Mouse (Mus musculus) forebrain, embryonic 14.5 days (tissue): ENCODE measurements around the gene Cpne2. TPM values are rescaled to one million over a fixed set of nuclear protein-coding genes. Genes with fewer than 3 reads are reported as not detected.
A peak's percentile ranks its signal among the peaks of the same experiment; 100 is the strongest.

Source experiments
- ATAC-seq: fragments of 200-750 bp; cut with Nextera tagmentation; 2 replicates; pipeline ENCODE4 v1.8.0; 2017; ENCODE audit warnings: mild to moderate bottlenecking, moderate library complexity
- DNase-seq: peaks from one replicate; pipeline ENCODE4 v3.0.0-alpha.2; 2015; ENCODE audit warnings: low spot score
- H3K27ac ChIP-seq: fragments of 300-500 bp; sonication (generic); 2 replicates; pipeline ENCODE4 v1.5.1; 2014; ENCODE audit warnings: low read depth, mild to moderate bottlenecking, control low read depth, low read length, moderate library complexity
- H3K27me3 ChIP-seq: fragments of 300-500 bp; sonication (generic); replicated peaks from 2 replicates; pipeline ENCODE4 v1.6.1; 2014; ENCODE audit warnings: low read length, control low read depth, mixed read lengths; ENCODE audit not compliant: control insufficient read depth, insufficient read depth
- H3K36me3 ChIP-seq: fragments of 300-500 bp; sonication (generic); 2 replicates; pipeline ENCODE4 v1.6.1; 2014; ENCODE audit warnings: low read length, control low read depth; ENCODE audit not compliant: control insufficient read depth, insufficient read depth
- H3K4me1 ChIP-seq: fragments of 300-500 bp; sonication (generic); 2 replicates; pipeline ENCODE4 v1.6.1; 2014; ENCODE audit warnings: antibody characterized with exemption, low read length, control low read depth; ENCODE audit not compliant: control insufficient read depth, insufficient read depth
- H3K4me2 ChIP-seq: fragments of 300-500 bp; sonication (generic); 2 replicates; pipeline ENCODE4 v1.6.1; 2014; ENCODE audit warnings: mild to moderate bottlenecking, control low read depth, low read length
- H3K4me3 ChIP-seq: fragments of 300-500 bp; sonication (generic); 2 replicates; pipeline ENCODE4 v1.5.1; 2014; ENCODE audit warnings: low read depth, low read length, control low read depth
- H3K9ac ChIP-seq: fragments of 300-500 bp; sonication (generic); 2 replicates; pipeline ENCODE4 v1.6.1; 2014; ENCODE audit warnings: mild to moderate bottlenecking, low read length, control low read depth, moderate library complexity
- H3K9me3 ChIP-seq: fragments of 300-500 bp; sonication (generic); replicated peaks from 2 replicates; pipeline ENCODE4 v1.6.1; 2016; ENCODE audit warnings: low read length, control low read depth, mixed read lengths; ENCODE audit not compliant: control insufficient read depth
- WGBS: fragments of 180-500 bp; shearing (Covaris S2); extraction: QIAGEN DNeasy Blood & Tissue Kit; methylation state at CpG from one replicate; pipeline ENCODE4 v1.1.7; 2014; 5-methylcytosine and 5-hydroxymethylcytosine counted together
- polyA plus RNA-seq: library from polyadenylated mRNA; unstranded; fragments of >200 nt; fragmentation: Nextera tagmentation; extraction: Ambion mirVana; gene quantifications from 2 replicates; pipeline ENCODE4 v1.2.1, GENCODE M21; 2014

Cpne2 gene
- polyA plus RNA-seq, 1 experiment from 2014 or later, result 18.0 TPM

GRCm38 (mm10) chr8:94581820-94582483 is 49.2 kb downstream of the Cpne2 start:
- H3K4me1 ChIP-seq, result no peaks in the 10 kb centered on the region
- no peak overlapping the region for H3K4me2 ChIP-seq
- DNase-seq (peak; percentile 14), ATAC-seq (peak; percentile 21; the same call in 1 of the 2 replicates)
- peaks cover 91% of the 10 kb centered on the region for H3K36me3 ChIP-seq
- H3K9ac ChIP-seq, result no peak overlapping the region
- 77% methylated on average over 7 of the region's 7 CpGs for WGBS
- no peaks in the 10 kb centered on the region for H3K9me3 ChIP-seq
- peak overlapping the region; percentile 33; the same call in 1 of the 2 replicates for H3K27ac ChIP-seq
- no peaks in the 10 kb centered on the region for H3K27me3 ChIP-seq
- no peak overlapping the region for H3K4me3 ChIP-seq

GRCm38 (mm10) chr8:94582569-94582968 is 49.8 kb downstream of the Cpne2 start:
- Histone ChIP-seq H3K9me3 (no peaks in the 10 kb centered on the region), H3K4me2 (no peak overlapping the region), H3K36me3 (peaks cover 91% of the 10 kb centered on the region), H3K4me3 (no peak overlapping the region), H3K9ac (no peak overlapping the region), H3K27me3 (no peaks in the 10 kb centered on the region), H3K4me1 (no peaks in the 10 kb centered on the region), H3K27ac (0 out of 2 replicates have a peak overlapping the region, but pooled peaks have one; percentile 33)
- ATAC-seq (no peak), DNase-seq (no peak)
- WGBS, result 89% methylated on average over 6 of the region's 6 CpGs

- no peak overlapping the region for H3K9ac ChIP-seq
- peak; percentile 87 for DNase-seq
- no peak overlapping the region for H3K4me3 ChIP-seq
- no peaks in the 10 kb centered on the region for H3K4me1 ChIP-seq
- H3K9me3 ChIP-seq, result no peaks in the 10 kb centered on the region
- WGBS, result 42% methylated on average over 4 of the region's 4 CpGs
- peaks cover 91% of the 10 kb centered on the region for H3K36me3 ChIP-seq
- H3K27ac ChIP-seq, result no peak overlapping the region
- peak; percentile 86 for ATAC-seq
- no peaks in the 10 kb centered on the region for H3K27me3 ChIP-seq
- H3K4me2 ChIP-seq, result no peak overlapping the region
Measured at GRCm38 (mm10) chr8:94584238-94584817, 51.5 kb downstream of the Cpne2 start.

GRCm38 (mm10) chr8:94591691-94592090 is 58.9 kb downstream of the Cpne2 start:
- ATAC-seq, result no peak
- Histone ChIP-seq H3K9me3 (no peaks in the 10 kb centered on the region), H3K4me3 (no peak overlapping the region), H3K36me3 (peaks cover 33% of the 10 kb centered on the region), H3K4me1 (no peaks in the 10 kb centered on the region), H3K4me2 (no peak overlapping the region), H3K27me3 (no peaks in the 10 kb centered on the region), H3K9ac (no peak overlapping the region), H3K27ac (no peak overlapping the region)
- 81% methylated on average over 4 of the region's 4 CpGs for WGBS
- no peak for DNase-seq

- H3K4me1 ChIP-seq, result no peaks in the 10 kb centered on the region
- H3K9me3 ChIP-seq, result no peaks in the 10 kb centered on the region
- no peak overlapping the region for H3K9ac ChIP-seq
- WGBS, result 71% methylated on average over 1 of the region's 1 CpGs
- no peak overlapping the region for H3K27ac ChIP-seq
- ATAC-seq, result peak; percentile 42; the same call in 1 of the 2 replicates
- no peak overlapping the region for H3K4me3 ChIP-seq
- H3K27me3 ChIP-seq, result no peaks in the 10 kb centered on the region
- H3K4me2 ChIP-seq, result no peak overlapping the region
- peaks cover 11% of the 10 kb centered on the region for H3K36me3 ChIP-seq
- peak; percentile 51 for DNase-seq
Measured at GRCm38 (mm10) chr8:94594211-94594610, 61.4 kb downstream of the Cpne2 start.

- Histone ChIP-seq H3K4me2 (peak overlapping the region; percentile 95), H3K27ac (no peak overlapping the region), H3K27me3 (no peaks in the 10 kb centered on the region), H3K36me3 (peaks cover 5% of the 10 kb centered on the region; the same call in 1 of the 2 replicates), H3K4me3 (peak overlapping the region; percentile 99), H3K9ac (peak overlapping the region; percentile 78), H3K4me1 (peaks cover 24% of the 10 kb centered on the region), H3K9me3 (no peaks in the 10 kb centered on the region)
- WGBS, result 24% methylated on average over 5 of the region's 5 CpGs
- DNase-seq, result no peak
- no peak for ATAC-seq
Measured at GRCm38 (mm10) chr8:94600478-94600877, 67.7 kb downstream of the Cpne2 start.

- Histone ChIP-seq H3K4me2 (peak overlapping the region; percentile 95), H3K4me1 (peaks cover 24% of the 10 kb centered on the region), H3K9ac (peak overlapping the region; percentile 78), H3K27ac (peak overlapping the region; percentile 77), H3K9me3 (no peaks in the 10 kb centered on the region), H3K27me3 (no peaks in the 10 kb centered on the region), H3K36me3 (0 out of 2 replicates have a peak, but pooled peaks cover 2% of the 10 kb centered on the region), H3K4me3 (peak overlapping the region; percentile 99)
- DNase-seq (peak; percentile 9), ATAC-seq (peak; percentile 49)
- under 1% methylated on average over 51 of the region's 51 CpGs for WGBS
Measured at GRCm38 (mm10) chr8:94601034-94601606, 68.3 kb downstream of the Cpne2 start.

- H3K27me3 ChIP-seq, result no peaks in the 10 kb centered on the region
- peaks cover 24% of the 10 kb centered on the region for H3K4me1 ChIP-seq
- under 1% methylated on average over 51 of the region's 55 CpGs for WGBS
- DNase-seq (peak; percentile 100), ATAC-seq (peak; percentile 100)
- peak within 1 kb of the TSS; percentile 91 for H3K9ac ChIP-seq
- 0 out of 2 replicates have a peak, but pooled peaks cover 1% of the 10 kb centered on the region for H3K36me3 ChIP-seq
- peak within 1 kb of the TSS; percentile 86 for H3K27ac ChIP-seq
- no peaks in the 10 kb centered on the region for H3K9me3 ChIP-seq
- peak within 1 kb of the TSS; percentile 95 for H3K4me2 ChIP-seq
- peak within 1 kb of the TSS; percentile 99 for H3K4me3 ChIP-seq
Measured at GRCm38 (mm10) chr8:94601607-94602385, 69.0 kb downstream of the Cpne2 start, which contains the start of the genes Rspry1 and Fam192a. TSS of gene Rspry1 (plus strand) at chr8:94601937. TSS of gene Fam192a (minus strand) at chr8:94601997.
